Mouse (Mus musculus): ENCODE measurements around the gene Faah. TPM values are rescaled to one million over a fixed set of nuclear protein-coding genes. Genes with fewer than 3 reads are reported as not detected.
A peak's percentile ranks its signal among the peaks of the same experiment; 100 is the strongest.

Gene Faah
- 0.02 and 0.04 TPM in 2 replicates for polyA plus RNA-seq (2012)

- peak within 1 kb of the TSS; percentile 59 for H3K4me3 ChIP-seq (replicated peaks)
- peaks cover 4% of the 10 kb centered on the region; the same call in 1 of the 2 replicates for H3K9me3 ChIP-seq (ENCODE audit: control insufficient read depth, low read length)
- TF ChIP-seq GATA1 (IDR thresholded peaks at IDR 0.05; ENCODE audit: low read length), result no peak
- no peak for TF ChIP-seq TAL1 (IDR thresholded peaks at IDR 0.05; ENCODE audit: low read length)
- peaks cover 10% of the 10 kb centered on the region for H3K4me1 ChIP-seq (ENCODE audit: control insufficient read depth)
- H3K27me3 ChIP-seq (ENCODE audit: control insufficient read depth), result peaks cover 56% of the 10 kb centered on the region
- H3K36me3 ChIP-seq (ENCODE audit: control insufficient read depth), result no peaks in the 10 kb centered on the region
Measured at GRCm38 (mm10) chr4:116017902-116018746, at the start of gene Faah. Gene Faah (minus strand): TSS chr4:116017926.

GRCm38 (mm10) chr4:116063855-116064254 is 46.1 kb upstream of the Faah start:
- H3K9me3 ChIP-seq (ENCODE audit: control insufficient read depth, low read length), result no peaks in the 10 kb centered on the region
- peaks cover 7% of the 10 kb centered on the region for H3K4me1 ChIP-seq (ENCODE audit: control insufficient read depth)
- no peak overlapping the region for H3K4me3 ChIP-seq (replicated peaks)
- peaks cover 44% of the 10 kb centered on the region for H3K36me3 ChIP-seq (ENCODE audit: control insufficient read depth)
- TF ChIP-seq TAL1 (IDR thresholded peaks at IDR 0.05; ENCODE audit: low read length), result no peak
- no peaks in the 10 kb centered on the region for H3K27me3 ChIP-seq (ENCODE audit: control insufficient read depth)

GRCm38 (mm10) chr4:116059012-116059726 is 41.4 kb upstream of the Faah start:
- peaks cover 2% of the 10 kb centered on the region for H3K36me3 ChIP-seq (ENCODE audit: control insufficient read depth)
- no peak overlapping the region for H3K4me3 ChIP-seq (replicated peaks)
- H3K4me1 ChIP-seq (ENCODE audit: control insufficient read depth), result peaks cover 12% of the 10 kb centered on the region
- TF ChIP-seq TAL1 (IDR thresholded peaks at IDR 0.05; ENCODE audit: low read length), result no peak
- TF ChIP-seq GATA1 (IDR thresholded peaks at IDR 0.05; ENCODE audit: low read length), result no peak
- no peaks in the 10 kb centered on the region for H3K9me3 ChIP-seq (ENCODE audit: control insufficient read depth, low read length)
- H3K27me3 ChIP-seq (ENCODE audit: control insufficient read depth), result no peaks in the 10 kb centered on the region

- H3K4me3 ChIP-seq (replicated peaks), result no peak overlapping the region
- no peak for TF ChIP-seq TAL1 (IDR thresholded peaks at IDR 0.05; ENCODE audit: low read length)
Measured at GRCm38 (mm10) chr4:116057559-116057958, 39.8 kb upstream of the Faah start.

GRCm38 (mm10) chr4:116053399-116053961 is 35.8 kb upstream of the Faah start, which contains the start of gene Nsun4:
Gene Nsun4 (minus strand): TSS chr4:116053876.
- no peak for TF ChIP-seq TAL1 (IDR thresholded peaks at IDR 0.05; ENCODE audit: low read length)
- Histone ChIP-seq H3K9me3 (ENCODE audit: control insufficient read depth, low read length) (no peaks in the 10 kb centered on the region), H3K27me3 (ENCODE audit: control insufficient read depth) (no peaks in the 10 kb centered on the region), H3K36me3 (ENCODE audit: control insufficient read depth) (no peaks in the 10 kb centered on the region), H3K4me3 (replicated peaks) (peak within 1 kb of the TSS; percentile 86), H3K4me1 (ENCODE audit: control insufficient read depth) (peaks cover 33% of the 10 kb centered on the region)

More at GRCm38 (mm10) chr4:116057559-116057958, 39.8 kb upstream of the Faah start:
- Histone ChIP-seq H3K4me1 (ENCODE audit: control insufficient read depth) (peaks cover 23% of the 10 kb centered on the region), H3K36me3 (ENCODE audit: control insufficient read depth) (no peaks in the 10 kb centered on the region), H3K9me3 (ENCODE audit: control insufficient read depth, low read length) (no peaks in the 10 kb centered on the region), H3K27me3 (ENCODE audit: control insufficient read depth) (no peaks in the 10 kb centered on the region)

GRCm38 (mm10) chr4:116052526-116053293 is 35.0 kb upstream of the Faah start:
- Histone ChIP-seq H3K4me3 (replicated peaks) (peak overlapping the region; percentile 86), H3K4me1 (ENCODE audit: control insufficient read depth) (peaks cover 33% of the 10 kb centered on the region), H3K36me3 (ENCODE audit: control insufficient read depth) (peaks cover 5% of the 10 kb centered on the region), H3K27me3 (ENCODE audit: control insufficient read depth) (no peaks in the 10 kb centered on the region), H3K9me3 (ENCODE audit: control insufficient read depth, low read length) (no peaks in the 10 kb centered on the region)
- TF ChIP-seq GATA1 (IDR thresholded peaks at IDR 0.05; ENCODE audit: low read length) (no peak), TAL1 (IDR thresholded peaks at IDR 0.05; ENCODE audit: low read length) (no peak)

GRCm38 (mm10) chr4:116049211-116049610 is 31.5 kb upstream of the Faah start:
- Histone ChIP-seq H3K9me3 (ENCODE audit: control insufficient read depth, low read length) (no peaks in the 10 kb centered on the region), H3K4me3 (replicated peaks) (no peak overlapping the region), H3K4me1 (ENCODE audit: control insufficient read depth) (peaks cover 27% of the 10 kb centered on the region), H3K36me3 (ENCODE audit: control insufficient read depth) (peaks cover 19% of the 10 kb centered on the region), H3K27me3 (ENCODE audit: control insufficient read depth) (no peaks in the 10 kb centered on the region)
- TF ChIP-seq TAL1 (IDR thresholded peaks at IDR 0.05; ENCODE audit: low read length), result no peak

GRCm38 (mm10) chr4:116048130-116048920 is 30.6 kb upstream of the Faah start:
- H3K36me3 ChIP-seq (ENCODE audit: control insufficient read depth), result peaks cover 24% of the 10 kb centered on the region
- TF ChIP-seq TAL1 (IDR thresholded peaks at IDR 0.05; ENCODE audit: low read length) (no peak), GATA1 (IDR thresholded peaks at IDR 0.05; ENCODE audit: low read length) (no peak)
- H3K4me3 ChIP-seq (replicated peaks), result no peak overlapping the region
- no peaks in the 10 kb centered on the region for H3K27me3 ChIP-seq (ENCODE audit: control insufficient read depth)
- H3K4me1 ChIP-seq (ENCODE audit: control insufficient read depth), result peaks cover 18% of the 10 kb centered on the region
- H3K9me3 ChIP-seq (ENCODE audit: control insufficient read depth, low read length), result no peaks in the 10 kb centered on the region
